Mouse (Mus musculus): ENCODE measurements around the gene Plekhf1. TPM values are rescaled to one million over a fixed set of nuclear protein-coding genes. Genes with fewer than 3 reads are reported as not detected.

Plekhf1 gene
- polyA plus RNA-seq, 1 experiment = 10.6 TPM

DNA sequence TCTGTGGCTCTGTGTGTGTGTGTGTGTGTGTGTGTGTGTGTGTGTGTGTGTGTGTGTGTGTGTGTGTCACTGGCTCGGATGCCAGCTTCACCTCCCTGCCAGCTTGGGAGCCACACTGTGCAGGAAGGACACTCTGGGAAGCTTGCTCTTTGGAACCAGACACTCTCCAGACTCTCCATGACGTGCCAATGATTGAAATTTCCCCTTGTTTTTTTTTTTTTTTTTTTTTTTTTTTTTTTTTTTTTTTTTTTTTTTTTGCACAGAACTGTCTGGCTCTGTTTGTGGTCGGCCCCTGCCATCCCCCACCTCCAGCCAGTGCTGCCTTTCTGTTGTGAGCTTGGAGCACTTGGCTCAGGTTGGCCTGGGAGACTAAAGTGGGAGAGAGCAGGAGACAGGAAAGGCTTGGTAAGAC lies 15.2 kb downstream of the Plekhf1 start:
- no peaks in the 10 kb centered on the region for H3K79me3 ChIP-seq (ENCODE audit: low read depth)
- H3K27me3 ChIP-seq (ENCODE audit: control insufficient read depth, insufficient read depth, insufficient read length) = no peaks in the 10 kb centered on the region
- TF ChIP-seq MYOG (IDR thresholded peaks at IDR 0.05; ENCODE audit: control insufficient read depth, extremely low read depth, insufficient read length) = no peak
- TF ChIP-seq FOSL1 (IDR thresholded peaks at IDR 0.05; ENCODE audit: insufficient read depth, low read length, poor library complexity, severe bottlenecking) = no peak
- no peak for TF ChIP-seq CTCF (IDR thresholded peaks at IDR 0.05; ENCODE audit: control insufficient read depth, insufficient read depth, insufficient read length)
- no peak for TF ChIP-seq MAX (IDR thresholded peaks at IDR 0.05)
- no peak for TF ChIP-seq USF1 (IDR thresholded peaks at IDR 0.05; ENCODE audit: low read depth)
- no peak for TF ChIP-seq CEBPB (IDR thresholded peaks at IDR 0.05; ENCODE audit: low read depth)
- no peak for TF ChIP-seq MYOD1 (IDR thresholded peaks at IDR 0.05; ENCODE audit: control insufficient read depth, insufficient read length, low read depth)
- H3K36me3 ChIP-seq (ENCODE audit: control insufficient read depth, insufficient read depth) = no peaks in the 10 kb centered on the region
- H3K79me2 ChIP-seq (ENCODE audit: control insufficient read depth, insufficient read depth) = no peaks in the 10 kb centered on the region
- no peak overlapping the region for H3ac ChIP-seq (ENCODE audit: control insufficient read depth, insufficient read length, low read depth)
- no peak overlapping the region for H3K4me3 ChIP-seq (ENCODE audit: insufficient read depth, poor library complexity, severe bottlenecking)

DNA sequence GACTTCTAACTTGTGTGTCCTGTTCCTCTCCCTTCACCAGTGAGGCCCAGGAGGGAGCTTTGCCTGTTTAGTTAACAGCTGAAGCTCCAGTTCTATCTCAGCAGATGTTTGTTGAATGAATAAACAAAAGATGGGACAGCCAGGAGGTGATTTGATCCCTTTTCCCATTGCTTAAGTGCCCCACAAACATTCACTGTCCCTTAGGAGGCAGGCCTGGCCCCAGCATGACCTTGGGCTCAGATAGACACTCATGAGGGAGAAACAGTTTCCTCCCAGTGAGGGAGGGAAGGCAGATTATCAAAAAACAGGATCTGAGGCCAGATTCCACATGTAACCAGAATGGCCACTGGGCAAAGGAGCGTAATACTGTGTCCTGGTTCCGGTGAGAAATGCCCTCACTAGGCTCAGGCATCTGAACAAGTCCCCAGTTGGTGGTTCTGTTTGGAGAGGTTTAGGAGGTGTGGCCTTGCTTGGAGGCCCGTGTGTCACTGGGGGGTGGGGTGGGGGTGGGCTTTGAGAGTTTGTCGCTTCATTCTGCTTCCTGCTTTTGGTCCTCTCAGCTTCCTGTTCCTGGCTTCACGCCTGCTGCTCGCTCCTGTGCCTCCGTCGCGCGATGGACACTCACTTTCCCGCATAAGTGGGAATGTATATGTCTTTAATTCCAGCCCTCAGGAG lies 18.2 kb downstream of the Plekhf1 start:
- Histone ChIP-seq H3K36me3 (ENCODE audit: control insufficient read depth, insufficient read depth) (no peaks in the 10 kb centered on the region), H3K27me3 (ENCODE audit: control insufficient read depth, insufficient read depth, insufficient read length) (no peaks in the 10 kb centered on the region), H3ac (ENCODE audit: control insufficient read depth, insufficient read length, low read depth) (no peak overlapping the region), H3K79me3 (ENCODE audit: low read depth) (no peaks in the 10 kb centered on the region), H3K4me3 (ENCODE audit: insufficient read depth, poor library complexity, severe bottlenecking) (no peak overlapping the region), H3K79me2 (ENCODE audit: control insufficient read depth, insufficient read depth) (no peaks in the 10 kb centered on the region)
- TF ChIP-seq MYOD1 (IDR thresholded peaks at IDR 0.05; ENCODE audit: control insufficient read depth, insufficient read length, low read depth) = no peak
- TF ChIP-seq CEBPB (IDR thresholded peaks at IDR 0.05; ENCODE audit: low read depth) = no peak
- TF ChIP-seq MAX (IDR thresholded peaks at IDR 0.05) = no peak
- TF ChIP-seq USF1 (IDR thresholded peaks at IDR 0.05; ENCODE audit: low read depth) = no peak
- no peak for TF ChIP-seq FOSL1 (IDR thresholded peaks at IDR 0.05; ENCODE audit: insufficient read depth, low read length, poor library complexity, severe bottlenecking)
- TF ChIP-seq MYOG (IDR thresholded peaks at IDR 0.05; ENCODE audit: control insufficient read depth, extremely low read depth, insufficient read length) = no peak
- TF ChIP-seq CTCF (IDR thresholded peaks at IDR 0.05; ENCODE audit: control insufficient read depth, insufficient read depth, insufficient read length) = no peak

DNA sequence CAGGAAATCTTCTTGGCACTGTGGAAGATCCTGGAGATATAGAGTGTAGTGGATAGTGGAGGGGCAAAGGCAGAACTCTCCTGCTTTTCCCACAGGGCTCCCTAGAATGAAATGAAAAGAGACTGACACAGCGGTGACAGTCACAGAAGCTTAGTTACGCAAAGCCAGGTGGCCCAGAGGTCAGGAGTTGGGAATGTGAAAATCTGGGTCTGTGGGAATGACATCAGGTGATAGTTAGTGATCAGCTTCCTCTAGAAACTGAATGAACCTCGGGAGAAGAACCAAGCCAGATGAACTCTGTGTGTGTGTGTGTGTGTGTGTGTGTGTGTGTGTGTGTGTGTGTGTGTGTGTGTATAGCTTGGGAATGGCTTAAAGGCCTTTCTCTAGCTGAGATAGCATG lies 18.8 kb downstream of the Plekhf1 start:
- no peak overlapping the region for H3ac ChIP-seq (ENCODE audit: control insufficient read depth, insufficient read length, low read depth)
- no peaks in the 10 kb centered on the region for H3K36me3 ChIP-seq (ENCODE audit: control insufficient read depth, insufficient read depth)
- H3K79me2 ChIP-seq (ENCODE audit: control insufficient read depth, insufficient read depth) = no peaks in the 10 kb centered on the region
- H3K27me3 ChIP-seq (ENCODE audit: control insufficient read depth, insufficient read depth, insufficient read length) = no peaks in the 10 kb centered on the region
- H3K79me3 ChIP-seq (ENCODE audit: low read depth) = no peaks in the 10 kb centered on the region
- no peak overlapping the region for H3K4me3 ChIP-seq (ENCODE audit: insufficient read depth, poor library complexity, severe bottlenecking)
- TF ChIP-seq MYOG (IDR thresholded peaks at IDR 0.05; ENCODE audit: control insufficient read depth, extremely low read depth, insufficient read length) = no peak
- TF ChIP-seq USF1 (IDR thresholded peaks at IDR 0.05; ENCODE audit: low read depth) = no peak
- no peak for TF ChIP-seq FOSL1 (IDR thresholded peaks at IDR 0.05; ENCODE audit: insufficient read depth, low read length, poor library complexity, severe bottlenecking)
- no peak for TF ChIP-seq CTCF (IDR thresholded peaks at IDR 0.05; ENCODE audit: control insufficient read depth, insufficient read depth, insufficient read length)
- TF ChIP-seq MYOD1 (IDR thresholded peaks at IDR 0.05; ENCODE audit: control insufficient read depth, insufficient read length, low read depth) = no peak
- TF ChIP-seq CEBPB (IDR thresholded peaks at IDR 0.05; ENCODE audit: low read depth) = no peak
- no peak for TF ChIP-seq MAX (IDR thresholded peaks at IDR 0.05)

- no peaks in the 10 kb centered on the region for H3K27me3 ChIP-seq (ENCODE audit: control insufficient read depth, insufficient read depth, insufficient read length)
- no peaks in the 10 kb centered on the region for H3K36me3 ChIP-seq (ENCODE audit: control insufficient read depth, insufficient read depth)
- H3K4me3 ChIP-seq (ENCODE audit: insufficient read depth, poor library complexity, severe bottlenecking) = no peak overlapping the region
- no peaks in the 10 kb centered on the region for H3K79me2 ChIP-seq (ENCODE audit: control insufficient read depth, insufficient read depth)
- H3ac ChIP-seq (ENCODE audit: control insufficient read depth, insufficient read length, low read depth) = no peak overlapping the region
- no peaks in the 10 kb centered on the region for H3K79me3 ChIP-seq (ENCODE audit: low read depth)
- TF ChIP-seq CTCF (IDR thresholded peaks at IDR 0.05; ENCODE audit: control insufficient read depth, insufficient read depth, insufficient read length) = no peak
- TF ChIP-seq USF1 (IDR thresholded peaks at IDR 0.05; ENCODE audit: low read depth) = peak; percentile 57
- TF ChIP-seq MAX (IDR thresholded peaks at IDR 0.05) = no peak
- TF ChIP-seq FOSL1 (IDR thresholded peaks at IDR 0.05; ENCODE audit: insufficient read depth, low read length, poor library complexity, severe bottlenecking) = no peak
- peak; percentile 8 for TF ChIP-seq MYOD1 (IDR thresholded peaks at IDR 0.05; ENCODE audit: control insufficient read depth, insufficient read length, low read depth)
- no peak for TF ChIP-seq MYOG (IDR thresholded peaks at IDR 0.05; ENCODE audit: control insufficient read depth, extremely low read depth, insufficient read length)
Observed at GRCm38 (mm10) chr7:38206564-38206963, 21.3 kb downstream of the Plekhf1 start.

DNA sequence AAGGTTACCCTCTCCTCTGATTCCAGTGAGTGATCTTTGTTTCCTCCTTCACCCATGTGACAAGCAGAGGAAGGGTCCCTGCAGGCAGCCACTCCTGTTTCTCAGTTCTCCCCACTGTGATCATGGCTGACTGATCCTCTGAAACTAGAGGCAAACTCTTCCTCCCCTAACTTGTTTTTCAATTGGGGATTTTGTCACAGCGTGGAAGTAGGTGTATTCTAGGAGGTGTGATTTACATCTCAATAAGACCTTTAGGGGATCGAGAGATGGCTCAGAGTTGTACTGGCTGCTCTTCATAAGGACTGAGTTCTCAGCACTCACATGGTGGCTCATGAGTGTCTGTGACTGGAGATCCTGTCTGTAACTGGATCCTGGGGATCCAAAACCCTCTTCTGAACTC lies 22.0 kb downstream of the Plekhf1 start:
- no peak for TF ChIP-seq CEBPB (IDR thresholded peaks at IDR 0.05; ENCODE audit: low read depth)
- TF ChIP-seq MYOG (IDR thresholded peaks at IDR 0.05; ENCODE audit: control insufficient read depth, extremely low read depth, insufficient read length) = no peak
- TF ChIP-seq CTCF (IDR thresholded peaks at IDR 0.05; ENCODE audit: control insufficient read depth, insufficient read depth, insufficient read length) = no peak
- TF ChIP-seq MAX (IDR thresholded peaks at IDR 0.05) = no peak
- no peak for TF ChIP-seq MYOD1 (IDR thresholded peaks at IDR 0.05; ENCODE audit: control insufficient read depth, insufficient read length, low read depth)
- TF ChIP-seq FOSL1 (IDR thresholded peaks at IDR 0.05; ENCODE audit: insufficient read depth, low read length, poor library complexity, severe bottlenecking) = no peak
- no peak for TF ChIP-seq USF1 (IDR thresholded peaks at IDR 0.05; ENCODE audit: low read depth)
- H3K79me2 ChIP-seq (ENCODE audit: control insufficient read depth, insufficient read depth) = no peaks in the 10 kb centered on the region

More for the DNA sequence above, 22.0 kb downstream of the Plekhf1 start:
- Histone ChIP-seq H3K36me3 (ENCODE audit: control insufficient read depth, insufficient read depth) (no peaks in the 10 kb centered on the region), H3K4me3 (ENCODE audit: insufficient read depth, poor library complexity, severe bottlenecking) (no peak overlapping the region), H3ac (ENCODE audit: control insufficient read depth, insufficient read length, low read depth) (no peak overlapping the region), H3K79me3 (ENCODE audit: low read depth) (no peaks in the 10 kb centered on the region), H3K27me3 (ENCODE audit: control insufficient read depth, insufficient read depth, insufficient read length) (no peaks in the 10 kb centered on the region)
